Mouse (Mus musculus): Measurements from ENCODE around the gene Tnxb. TPM values are rescaled to one million over a fixed set of nuclear protein-coding genes. Genes with fewer than 3 reads are reported as not detected.

The Tnxb gene
- polyA plus RNA-seq, 1 experiment from 2014 or later = 0.38 TPM

DNA sequence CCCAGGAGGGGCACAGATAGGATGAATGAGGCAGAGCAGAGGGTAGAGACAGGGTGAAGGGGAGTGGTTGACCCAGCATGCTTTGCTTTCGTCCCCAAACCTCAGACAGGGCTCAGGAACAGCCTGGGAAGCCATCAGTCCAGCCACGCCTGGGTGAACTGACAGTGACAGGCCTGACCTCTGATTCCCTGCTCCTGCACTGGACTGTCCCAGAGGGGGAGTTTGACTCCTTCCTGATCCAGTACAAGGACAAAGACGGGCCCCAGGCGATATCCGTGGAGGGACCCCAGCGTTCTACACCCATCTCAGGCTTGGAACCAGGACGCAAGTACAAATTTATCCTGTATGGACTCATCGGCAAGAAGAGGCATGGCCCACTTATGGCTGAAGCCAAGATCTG is 12.8 kb downstream of the Tnxb start:
- Histone ChIP-seq H3K9ac (no peak overlapping the region), H3K36me3 (ENCODE audit: insufficient read depth) (no peaks in the 10 kb centered on the region), H3K9me3 (ENCODE audit: low read depth, low read length) (no peaks in the 10 kb centered on the region), H3K27ac (ENCODE audit: low read depth) (no peak overlapping the region), H3K4me2 (no peak overlapping the region), H3K4me1 (ENCODE audit: insufficient read depth) (peaks cover 26% of the 10 kb centered on the region), H3K4me3 (ENCODE audit: low read depth, low read length) (no peak overlapping the region), H3K27me3 (ENCODE audit: insufficient read depth, low read length) (peaks cover 11% of the 10 kb centered on the region)
- WGBS = 58% methylated on average over 8 of the region's 8 CpGs
- no peak for TF ChIP-seq CTCF (IDR thresholded peaks at IDR 0.05; ENCODE audit: low read depth)
- ATAC-seq (ENCODE audit: insufficient read depth) (no peak), DNase-seq (no peak)

DNA sequence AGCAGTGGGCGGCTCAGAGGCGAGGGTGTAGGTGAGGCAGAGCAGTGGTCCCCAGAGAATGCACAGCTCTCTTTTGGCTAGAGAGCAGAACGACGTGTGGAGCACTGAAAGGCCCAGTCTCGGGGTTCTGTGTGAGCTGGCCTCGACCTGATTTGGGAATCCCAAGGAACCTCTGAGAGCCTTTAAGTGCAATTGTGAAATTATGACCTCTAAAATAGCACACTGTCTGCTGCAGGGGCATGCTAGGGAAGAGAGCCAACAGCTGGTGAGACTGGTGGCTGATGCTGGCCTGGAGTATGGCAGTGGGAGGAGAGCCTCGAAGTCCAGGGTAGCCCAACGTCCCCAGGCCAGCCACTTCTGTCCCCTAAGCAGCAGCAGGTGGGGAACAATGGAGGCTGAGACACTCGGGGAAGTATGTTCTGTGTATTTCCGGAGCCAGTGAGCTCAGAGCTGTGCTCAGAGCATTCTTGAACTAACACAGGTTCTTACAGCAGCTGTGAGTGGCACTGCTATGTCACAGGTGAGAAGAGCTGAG is 13.4 kb downstream of the Tnxb start:
- no peak for ATAC-seq (ENCODE audit: insufficient read depth)

DNA sequence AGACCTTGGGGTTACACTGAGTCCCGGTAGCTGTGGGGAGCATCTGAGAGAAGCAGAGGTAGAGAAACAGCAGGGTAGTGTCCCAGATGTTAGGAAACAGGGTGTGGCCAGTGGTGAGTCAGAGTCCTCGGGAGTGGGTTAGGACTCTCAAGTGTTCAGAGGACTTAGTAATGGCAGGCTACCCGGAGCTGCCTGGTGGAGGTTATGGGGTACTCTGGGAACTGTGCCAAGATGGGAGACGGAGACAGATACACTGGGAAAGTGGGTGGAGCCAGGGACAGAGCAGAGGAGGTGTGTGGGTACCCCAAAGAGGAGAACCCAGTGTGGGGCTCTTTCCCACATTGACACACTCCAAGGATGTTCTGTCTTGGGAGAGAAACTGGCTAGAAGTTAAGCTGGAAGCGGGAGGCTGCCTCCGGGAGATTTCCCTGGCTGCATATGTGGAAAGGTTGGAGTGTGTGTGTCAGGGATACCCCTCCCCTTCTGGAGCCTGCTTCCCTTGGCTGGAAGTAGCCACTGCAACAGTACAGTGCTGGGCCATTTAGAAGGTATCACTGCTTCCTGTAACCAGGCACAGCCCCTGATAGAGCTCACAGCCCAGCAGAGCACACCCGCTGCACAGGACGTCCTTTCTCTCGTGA is 14.0 kb downstream of the Tnxb start:
- H3K36me3 ChIP-seq (ENCODE audit: insufficient read depth) = no peaks in the 10 kb centered on the region
- peaks cover 10% of the 10 kb centered on the region for H3K27me3 ChIP-seq (ENCODE audit: insufficient read depth, low read length)
- WGBS = 41% methylated on average over 9 of the region's 9 CpGs
- ATAC-seq (ENCODE audit: insufficient read depth) = peak; percentile 18; the same call in 1 of the 2 replicates
- DNase-seq = peak; percentile 31
- no peak overlapping the region for H3K9ac ChIP-seq
- H3K4me1 ChIP-seq (ENCODE audit: insufficient read depth) = peaks cover 26% of the 10 kb centered on the region
- no peak for TF ChIP-seq CTCF (IDR thresholded peaks at IDR 0.05; ENCODE audit: low read depth)
- no peak overlapping the region for H3K4me2 ChIP-seq
- H3K27ac ChIP-seq (ENCODE audit: low read depth) = no peak overlapping the region
- H3K4me3 ChIP-seq (ENCODE audit: low read depth, low read length) = no peak overlapping the region
- no peaks in the 10 kb centered on the region for H3K9me3 ChIP-seq (ENCODE audit: low read depth, low read length)

More for the DNA sequence above, 13.4 kb downstream of the Tnxb start:
- H3K9ac ChIP-seq = no peak overlapping the region
- no peak overlapping the region for H3K27ac ChIP-seq (ENCODE audit: low read depth)
- no peak for TF ChIP-seq CTCF (IDR thresholded peaks at IDR 0.05; ENCODE audit: low read depth)
- peaks cover 11% of the 10 kb centered on the region for H3K27me3 ChIP-seq (ENCODE audit: insufficient read depth, low read length)
- 57% methylated on average over 10 of the region's 10 CpGs for WGBS
- no peaks in the 10 kb centered on the region for H3K9me3 ChIP-seq (ENCODE audit: low read depth, low read length)
- H3K4me3 ChIP-seq (ENCODE audit: low read depth, low read length) = no peak overlapping the region
- H3K36me3 ChIP-seq (ENCODE audit: insufficient read depth) = no peaks in the 10 kb centered on the region
- DNase-seq = no peak
- peaks cover 26% of the 10 kb centered on the region for H3K4me1 ChIP-seq (ENCODE audit: insufficient read depth)
- no peak overlapping the region for H3K4me2 ChIP-seq

DNA sequence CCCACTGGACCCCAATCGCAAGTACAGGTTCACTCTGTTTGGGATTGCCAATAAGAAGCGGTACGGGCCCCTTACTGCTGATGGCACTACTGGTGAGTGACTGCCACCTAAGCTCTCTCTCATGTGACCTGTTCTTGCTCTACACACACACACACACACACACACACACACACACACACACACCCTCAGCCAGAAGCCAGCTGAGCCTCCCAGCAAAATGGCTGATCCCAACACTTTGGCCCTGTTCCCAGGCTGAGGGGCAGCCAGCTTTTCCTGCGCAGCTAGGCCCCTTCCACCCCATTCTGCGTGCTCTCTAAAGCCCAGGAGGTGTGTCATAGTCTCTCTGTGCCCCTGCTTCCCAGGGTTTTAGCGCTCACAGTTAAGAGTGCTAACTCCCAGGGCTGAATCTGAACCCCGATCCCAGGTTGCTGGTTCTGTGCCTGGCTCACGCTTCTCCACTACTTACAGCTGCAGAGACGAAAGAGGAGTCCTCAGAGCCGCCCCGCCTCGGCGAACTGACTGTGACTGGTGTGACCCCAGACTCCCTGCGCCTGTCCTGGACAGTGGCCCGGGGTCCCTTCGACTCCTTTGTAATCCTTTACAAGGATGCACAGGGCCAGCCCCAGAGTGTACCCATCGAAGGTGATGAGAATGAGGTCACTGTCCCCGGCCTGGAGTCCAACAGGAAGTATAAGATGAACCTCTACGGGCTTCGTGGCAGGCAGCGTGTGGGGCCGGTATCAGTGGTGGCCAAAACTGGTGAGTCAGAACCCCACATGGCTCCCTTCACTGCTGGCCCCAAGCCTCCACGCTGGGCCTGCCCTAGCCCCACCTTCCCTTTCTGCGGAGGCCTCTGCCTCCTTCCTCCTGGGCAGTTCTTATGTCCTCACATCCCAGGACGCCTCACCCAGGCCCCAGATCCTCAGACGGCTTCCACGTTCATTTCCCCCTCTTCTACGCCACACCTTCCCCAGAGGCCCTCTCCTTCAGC is 15.1 kb downstream of the Tnxb start:
- DNase-seq = peak; percentile 92
- TF ChIP-seq CTCF (IDR thresholded peaks at IDR 0.05; ENCODE audit: low read depth) = no peak
- ATAC-seq (ENCODE audit: insufficient read depth) = peak; percentile 72
- H3K4me3 ChIP-seq (ENCODE audit: low read depth, low read length) = no peak overlapping the region
- WGBS = 64% methylated on average over 28 of the region's 28 CpGs
- peak overlapping the region; percentile 26 for H3K9ac ChIP-seq
- H3K27ac ChIP-seq (ENCODE audit: low read depth) = peak overlapping the region; percentile 33; the same call in 1 of the 2 replicates
- H3K9me3 ChIP-seq (ENCODE audit: low read depth, low read length) = no peaks in the 10 kb centered on the region
- no peaks in the 10 kb centered on the region for H3K36me3 ChIP-seq (ENCODE audit: insufficient read depth)
- H3K4me2 ChIP-seq = no peak overlapping the region
- H3K27me3 ChIP-seq (ENCODE audit: insufficient read depth, low read length) = no peaks in the 10 kb centered on the region
- H3K4me1 ChIP-seq (ENCODE audit: insufficient read depth) = peaks cover 26% of the 10 kb centered on the region

DNA sequence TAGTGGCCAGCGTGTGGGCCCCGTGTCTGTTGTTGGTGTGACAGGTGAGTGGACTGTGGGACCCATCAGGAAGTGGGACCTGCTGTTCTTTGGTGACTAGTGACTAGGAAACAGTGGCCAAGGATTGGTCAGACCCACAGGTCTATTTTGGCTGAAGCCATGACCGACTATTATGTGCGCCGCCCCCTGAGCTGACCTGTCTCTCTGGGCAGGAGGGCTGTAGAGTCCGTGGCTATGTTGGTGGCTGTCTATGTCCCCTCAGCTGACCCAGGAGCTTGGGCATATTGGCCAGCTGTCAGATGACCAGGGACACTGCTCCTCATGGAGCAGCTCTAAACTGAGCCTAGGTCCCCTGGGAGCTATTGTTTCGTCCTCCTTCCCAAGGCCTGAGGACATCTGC is 18.6 kb downstream of the Tnxb start:
- Histone ChIP-seq H3K9me3 (ENCODE audit: low read depth, low read length) (no peaks in the 10 kb centered on the region), H3K9ac (no peak overlapping the region), H3K4me3 (ENCODE audit: low read depth, low read length) (no peak overlapping the region), H3K4me1 (ENCODE audit: insufficient read depth) (peaks cover 16% of the 10 kb centered on the region), H3K36me3 (ENCODE audit: insufficient read depth) (no peaks in the 10 kb centered on the region), H3K27me3 (ENCODE audit: insufficient read depth, low read length) (no peaks in the 10 kb centered on the region), H3K27ac (ENCODE audit: low read depth) (no peak overlapping the region), H3K4me2 (no peak overlapping the region)
- ATAC-seq (ENCODE audit: insufficient read depth) (no peak), DNase-seq (no peak)
- WGBS = 94% methylated on average over 7 of the region's 7 CpGs
- no peak for TF ChIP-seq CTCF (IDR thresholded peaks at IDR 0.05; ENCODE audit: low read depth)

DNA sequence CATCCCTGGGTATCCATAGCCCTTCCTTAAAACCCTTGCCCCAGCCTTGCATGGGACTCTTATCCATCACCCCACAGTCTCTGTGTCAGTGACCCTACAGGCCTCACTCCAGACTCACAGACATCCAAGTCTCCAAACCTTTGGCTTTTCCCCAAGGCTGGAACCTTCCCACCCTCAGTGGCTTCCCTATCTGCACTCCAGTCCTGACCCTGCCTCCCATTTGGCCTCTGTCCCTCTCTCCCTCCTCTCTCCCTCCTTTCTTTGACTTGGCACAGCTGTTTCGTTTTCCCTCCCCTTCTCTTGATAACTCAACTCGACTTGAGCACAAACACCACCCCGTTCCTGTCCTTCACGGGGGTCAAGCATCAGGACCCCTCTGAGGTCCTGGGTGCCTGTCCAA is 20.1 kb downstream of the Tnxb start:
- H3K4me2 ChIP-seq = no peak overlapping the region
- WGBS = 29% methylated on average over 4 of the region's 4 CpGs
- H3K9me3 ChIP-seq (ENCODE audit: low read depth, low read length) = no peaks in the 10 kb centered on the region
- ATAC-seq (ENCODE audit: insufficient read depth) (no peak), DNase-seq (no peak)
- H3K4me3 ChIP-seq (ENCODE audit: low read depth, low read length) = no peak overlapping the region
- no peak for TF ChIP-seq CTCF (IDR thresholded peaks at IDR 0.05; ENCODE audit: low read depth)
- no peaks in the 10 kb centered on the region for H3K27me3 ChIP-seq (ENCODE audit: insufficient read depth, low read length)
- H3K4me1 ChIP-seq (ENCODE audit: insufficient read depth) = peaks cover 10% of the 10 kb centered on the region
- no peaks in the 10 kb centered on the region for H3K36me3 ChIP-seq (ENCODE audit: insufficient read depth)
- H3K27ac ChIP-seq (ENCODE audit: low read depth) = no peak overlapping the region
- H3K9ac ChIP-seq = no peak overlapping the region

DNA sequence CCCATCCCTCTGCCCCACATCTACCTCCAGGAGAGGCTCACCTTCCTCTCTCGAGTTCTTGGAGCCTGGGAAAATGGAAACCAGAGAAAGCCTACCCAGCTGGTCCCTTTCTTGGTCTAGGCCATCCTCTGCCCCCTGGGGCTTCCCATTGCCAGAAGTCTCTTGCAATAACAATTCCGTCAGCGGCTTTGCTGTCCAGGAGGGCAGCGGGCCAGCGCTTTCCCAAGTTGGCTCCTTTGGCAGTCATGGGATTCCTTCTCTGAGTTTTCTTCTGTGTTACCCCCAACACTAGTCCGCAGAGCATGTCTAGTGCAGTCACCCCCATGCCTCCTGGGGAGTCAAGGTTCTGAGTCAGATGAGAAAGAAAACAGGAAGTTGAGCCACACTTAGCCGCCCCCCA is 22.6 kb downstream of the Tnxb start:
- 56% methylated on average over 7 of the region's 7 CpGs for WGBS
- H3K27ac ChIP-seq (ENCODE audit: low read depth) = no peak overlapping the region

More for the DNA sequence above, 22.6 kb downstream of the Tnxb start:
- Histone ChIP-seq H3K27me3 (ENCODE audit: insufficient read depth, low read length) (no peaks in the 10 kb centered on the region), H3K4me2 (no peak overlapping the region), H3K4me1 (ENCODE audit: insufficient read depth) (peaks cover 4% of the 10 kb centered on the region; the same call in 1 of the 2 replicates), H3K36me3 (ENCODE audit: insufficient read depth) (no peaks in the 10 kb centered on the region), H3K9ac (no peak overlapping the region), H3K9me3 (ENCODE audit: low read depth, low read length) (no peaks in the 10 kb centered on the region), H3K4me3 (ENCODE audit: low read depth, low read length) (no peak overlapping the region)
- ATAC-seq (ENCODE audit: insufficient read depth) (no peak), DNase-seq (no peak)
- no peak for TF ChIP-seq CTCF (IDR thresholded peaks at IDR 0.05; ENCODE audit: low read depth)
